Mouse (Mus musculus) liver, adult 2 months (tissue): ENCODE measurements at regions not wholly inside any gene's neighbourhood (a gene's known extent, or its start where the extent isn't known, plus 50 kb on each side); places are given as distances from the start of the nearest gene placed in this dataset.
A peak's percentile ranks its signal among the peaks of the same experiment; 100 is the strongest.

ENCODE experiments used
- DNase-seq: peaks from one replicate; pipeline ENCODE4 v3.0.0-alpha.2; 2011; ENCODE audit warnings: low read depth, low spot score; ENCODE audit errors: extremely low read depth
- H3K27ac ChIP-seq: fragments of 200-500 bp; replicated peaks from 2 replicates; pipeline ENCODE4 v1.5.1; 2012; ENCODE audit warnings: low read depth, mild to moderate bottlenecking, control low read depth, inconsistent platforms, low read length; ENCODE audit not compliant: insufficient read depth
- H3K27me3 ChIP-seq: fragments of 200-500 bp; 2 replicates; pipeline ENCODE4 v1.6.1; 2012; ENCODE audit warnings: mild to moderate bottlenecking, moderate library complexity, low read length, inconsistent platforms; ENCODE audit not compliant: control insufficient read depth, insufficient read depth
- H3K36me3 ChIP-seq: fragments of 200-500 bp; 2 replicates; pipeline ENCODE4 v1.6.1; 2012; ENCODE audit warnings: low read length, inconsistent platforms; ENCODE audit not compliant: control insufficient read depth, insufficient read depth
- H3K4me1 ChIP-seq: fragments of 200-500 bp; 2 replicates; pipeline ENCODE4 v1.6.1; 2011; ENCODE audit warnings: low read length; ENCODE audit not compliant: control insufficient read depth, insufficient read depth
- H3K4me3 ChIP-seq: fragments of 200-500 bp; 2 replicates; pipeline ENCODE4 v1.5.1; 2011; ENCODE audit warnings: low read depth, mild to moderate bottlenecking, control low read depth, low read length, moderate library complexity; ENCODE audit not compliant: insufficient read depth
- H3K79me2 ChIP-seq: fragments of 200-500 bp; 2 replicates; pipeline ENCODE4 v1.6.1; 2012; ENCODE audit warnings: inconsistent platforms, mild to moderate bottlenecking, low read length, moderate library complexity; ENCODE audit not compliant: control insufficient read depth, insufficient read depth
- H3K9ac ChIP-seq: fragments of 200-500 bp; 2 replicates; pipeline ENCODE4 v1.6.1; 2012; ENCODE audit warnings: low read depth, mild to moderate bottlenecking, control low read depth, inconsistent platforms, low read length
- CTCF ChIP-seq: fragments of 200-500 bp; IDR thresholded peaks from 2 replicates; pipeline ENCODE4 v1.5.1; 2011; ENCODE audit warnings: low read depth, low read length, control low read depth
- POLR2A ChIP-seq: fragments of 200-500 bp; IDR thresholded peaks from 2 replicates; pipeline ENCODE4 v1.6.1; 2011; ENCODE audit warnings: low read length, control low read depth; ENCODE audit not compliant: insufficient read depth; ENCODE audit errors: extremely low read depth
- WGBS: fragments of 180-500 bp; shearing (Covaris S2); methylation state at CpG from one replicate; pipeline ENCODE4 v1.1.7; 2018; 5-methylcytosine and 5-hydroxymethylcytosine counted together

- no peak overlapping the region for H3K4me3 ChIP-seq
- no peaks in the 10 kb centered on the region for H3K27me3 ChIP-seq
- DNase-seq, result no peak
- H3K36me3 ChIP-seq, result no peaks in the 10 kb centered on the region
- no peak overlapping the region for H3K9ac ChIP-seq
- 63% methylated on average over 12 of the region's 12 CpGs for WGBS
- TF ChIP-seq CTCF (no peak), POLR2A (no peak)
- no peaks in the 10 kb centered on the region for H3K4me1 ChIP-seq
- no peak overlapping the region for H3K27ac ChIP-seq
- no peaks in the 10 kb centered on the region for H3K79me2 ChIP-seq
These were observed 77.1 kb downstream of the Utp18 start for GRCm38 (mm10) chr11:93808431-93808830.

GRCm38 (mm10) chr11:93807205-93807604 is 78.4 kb downstream of the Utp18 start:
- H3K4me1 ChIP-seq, result no peaks in the 10 kb centered on the region
- H3K4me3 ChIP-seq, result no peak overlapping the region
- H3K27ac ChIP-seq, result no peak overlapping the region
- WGBS, result 88% methylated on average over 2 of the region's 2 CpGs
- no peaks in the 10 kb centered on the region for H3K79me2 ChIP-seq
- H3K27me3 ChIP-seq, result no peaks in the 10 kb centered on the region
- no peaks in the 10 kb centered on the region for H3K36me3 ChIP-seq
- DNase-seq, result no peak
- H3K9ac ChIP-seq, result no peak overlapping the region
- TF ChIP-seq CTCF (no peak), POLR2A (no peak)

- Histone ChIP-seq H3K4me1 (no peaks in the 10 kb centered on the region), H3K4me3 (no peak overlapping the region), H3K36me3 (no peaks in the 10 kb centered on the region), H3K79me2 (no peaks in the 10 kb centered on the region), H3K27me3 (no peaks in the 10 kb centered on the region; the same call in 1 of the 2 replicates), H3K27ac (no peak overlapping the region), H3K9ac (no peak overlapping the region)
- WGBS, result 73% methylated on average over 5 of the region's 5 CpGs
- no peak for DNase-seq
- TF ChIP-seq CTCF, result no peak
- TF ChIP-seq POLR2A, result no peak
These were observed 114.2 kb downstream of the Utp18 start for GRCm38 (mm10) chr11:93771143-93771940.

GRCm38 (mm10) chr11:93765961-93766360 is 119.6 kb downstream of the Utp18 start:
- no peak for DNase-seq
- H3K27ac ChIP-seq, result no peak overlapping the region
- no peaks in the 10 kb centered on the region for H3K79me2 ChIP-seq
- H3K36me3 ChIP-seq, result no peaks in the 10 kb centered on the region
- no peaks in the 10 kb centered on the region for H3K4me1 ChIP-seq
- 88% methylated on average over 4 of the region's 4 CpGs for WGBS
- H3K27me3 ChIP-seq, result no peaks in the 10 kb centered on the region; the same call in 1 of the 2 replicates
- no peak overlapping the region for H3K4me3 ChIP-seq
- TF ChIP-seq POLR2A (no peak), CTCF (no peak)
- H3K9ac ChIP-seq, result no peak overlapping the region

GRCm38 (mm10) chr11:93762832-93763530 is 122.6 kb downstream of the Utp18 start:
- Histone ChIP-seq H3K4me3 (no peak overlapping the region), H3K9ac (no peak overlapping the region), H3K36me3 (no peaks in the 10 kb centered on the region), H3K27me3 (0 out of 2 replicates have a peak, but pooled peaks cover 3% of the 10 kb centered on the region), H3K4me1 (no peaks in the 10 kb centered on the region), H3K79me2 (no peaks in the 10 kb centered on the region), H3K27ac (no peak overlapping the region)
- DNase-seq, result no peak
- TF ChIP-seq CTCF (0 out of 2 replicates have a peak, but pooled peaks have one; percentile 14), POLR2A (no peak)
- 27% methylated on average over 18 of the region's 18 CpGs for WGBS

GRCm38 (mm10) chr11:93757825-93758224 is 127.7 kb downstream of the Utp18 start:
- Histone ChIP-seq H3K36me3 (no peaks in the 10 kb centered on the region), H3K9ac (no peak overlapping the region), H3K4me3 (no peak overlapping the region), H3K4me1 (no peaks in the 10 kb centered on the region), H3K27me3 (0 out of 2 replicates have a peak, but pooled peaks cover 3% of the 10 kb centered on the region), H3K79me2 (no peaks in the 10 kb centered on the region), H3K27ac (no peak overlapping the region)
- no peak for TF ChIP-seq POLR2A
- no peak for DNase-seq
- 82% methylated on average over 7 of the region's 7 CpGs for WGBS
